Mouse (Mus musculus) liver, embryonic 11.5 days (tissue): ENCODE measurements around the gene Mcam. TPM values are rescaled to one million over a fixed set of nuclear protein-coding genes. Genes with fewer than 3 reads are reported as not detected.

Experiments
- ATAC-seq: fragments of 200-750 bp; cut with Nextera tagmentation; replicated peaks from 2 replicates; pipeline ENCODE4 v1.8.0; 2017; ENCODE audit warnings: moderate number of reproducible peaks, mild to moderate bottlenecking, moderate TSS enrichment, moderate library complexity; ENCODE audit not compliant: low FRiP score
- DNase-seq: peaks from one replicate; pipeline ENCODE4 v3.0.0-alpha.2; 2017; ENCODE audit warnings: low spot score
- H3K27ac ChIP-seq: fragments of 300-500 bp; sonication (generic); 2 replicates; pipeline ENCODE4 v1.5.1; 2014; ENCODE audit warnings: mild to moderate bottlenecking, low read depth, low read length, control low read depth
- H3K27me3 ChIP-seq: fragments of 300-500 bp; sonication (generic); replicated peaks from 2 replicates; pipeline ENCODE4 v1.6.1; 2014; ENCODE audit warnings: low read length, mixed read lengths; ENCODE audit not compliant: control insufficient read depth, insufficient read depth
- H3K36me3 ChIP-seq: fragments of 300-500 bp; sonication (generic); 2 replicates; pipeline ENCODE4 v1.6.1; 2014; ENCODE audit warnings: mild to moderate bottlenecking, low read length, moderate library complexity, mixed read lengths; ENCODE audit not compliant: control insufficient read depth, insufficient read depth
- H3K4me1 ChIP-seq: fragments of 300-500 bp; sonication (generic); replicated peaks from 2 replicates; pipeline ENCODE4 v1.6.1; 2014; ENCODE audit warnings: low read length, mixed read lengths; ENCODE audit not compliant: control insufficient read depth, insufficient read depth
- H3K4me2 ChIP-seq: fragments of 300-500 bp; sonication (generic); 2 replicates; pipeline ENCODE4 v1.6.1; 2014; ENCODE audit warnings: mild to moderate bottlenecking, control low read depth, moderate library complexity
- H3K4me3 ChIP-seq: fragments of 300-500 bp; sonication (generic); 2 replicates; pipeline ENCODE4 v1.5.1; 2014; ENCODE audit warnings: low read depth, low read length, control low read depth
- H3K9ac ChIP-seq: fragments of 300-500 bp; sonication (generic); 2 replicates; pipeline ENCODE4 v1.6.1; 2014; ENCODE audit warnings: low read depth, low read length, control low read depth
- H3K9me3 ChIP-seq: fragments of 300-500 bp; sonication (generic); 2 replicates; pipeline ENCODE4 v1.6.1; 2016; ENCODE audit warnings: low read length, inconsistent platforms, mixed read lengths; ENCODE audit not compliant: control insufficient read depth
- WGBS: fragments of 180-500 bp; shearing (Covaris S2); extraction: QIAGEN DNeasy Blood & Tissue Kit; methylation state at CpG from one replicate; pipeline ENCODE4 v1.1.7; 2014; 5-methylcytosine and 5-hydroxymethylcytosine counted together
- polyA plus RNA-seq: library from polyadenylated mRNA; unstranded; fragments of >200 nt; fragmentation: Nextera tagmentation; extraction: Ambion mirVana; gene quantifications from 2 replicates; pipeline ENCODE4 v1.2.1, GENCODE M21; 2014

The Mcam gene
- polyA plus RNA-seq, 1 experiment from 2014 or later: 13.0 TPM

DNA sequence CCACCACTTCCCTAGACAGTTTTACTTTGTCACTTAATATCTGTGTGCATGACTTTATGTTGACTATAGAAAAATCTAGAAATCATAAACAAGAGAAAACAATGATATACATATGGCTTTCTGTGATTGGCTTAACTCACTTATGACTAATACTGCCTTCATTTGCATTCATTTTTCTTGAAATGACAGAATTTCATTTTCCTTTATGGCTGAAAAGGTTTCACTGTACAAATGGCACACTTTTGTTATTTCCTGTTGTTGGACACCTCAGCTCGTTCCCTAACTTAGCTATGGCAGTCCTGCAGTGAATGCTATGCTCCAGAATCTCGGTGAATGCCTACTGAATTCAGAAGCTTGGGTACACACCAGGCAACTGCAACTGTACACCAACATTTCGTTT, 58.0 kb downstream of the Mcam start:
- no peak overlapping the region for H3K9ac ChIP-seq
- no peaks in the 10 kb centered on the region for H3K36me3 ChIP-seq
- WGBS: 79% methylated on average over 3 of the region's 3 CpGs
- ATAC-seq (no peak), DNase-seq (no peak)
- peaks cover 10% of the 10 kb centered on the region for H3K4me1 ChIP-seq
- no peak overlapping the region for H3K27ac ChIP-seq
- H3K27me3 ChIP-seq: no peaks in the 10 kb centered on the region
- H3K4me2 ChIP-seq: no peak overlapping the region
- H3K4me3 ChIP-seq: no peak overlapping the region
- no peaks in the 10 kb centered on the region for H3K9me3 ChIP-seq

Other genes with a start within 250 kb of the Mcam start
- 0.18 TPM in 1 of 2 replicates, not detected in the other for gene Thy1, start 91.1 kb upstream of the Mcam start, polyA plus RNA-seq
- 4.4 and 7.7 TPM in 2 replicates for gene Usp2, start 67.4 kb upstream of the Mcam start, polyA plus RNA-seq
- gene Mfrp, start 32.7 kb upstream of the Mcam start, polyA plus RNA-seq: 0.14 TPM in 1 of 2 replicates, not detected in the other
- gene C1qtnf5, start 27.2 kb upstream of the Mcam start, polyA plus RNA-seq: 0.13 and 0.26 TPM in 2 replicates
- not detected in 2 replicates for gene Gm49380, start 21.0 kb upstream of the Mcam start, polyA plus RNA-seq
- gene Rnf26, start 21.0 kb upstream of the Mcam start, polyA plus RNA-seq: 61.1 and 62.3 TPM in 2 replicates
- 12.0 and 12.7 TPM in 2 replicates for gene Cbl, start 99.6 kb downstream of the Mcam start, polyA plus RNA-seq
- gene Ccdc153, start 106.2 kb downstream of the Mcam start, polyA plus RNA-seq: not detected in 2 replicates
- gene Pdzd3, start 117.0 kb downstream of the Mcam start, polyA plus RNA-seq: 0.10 TPM in 1 of 2 replicates, not detected in the other
- 4.3 and 4.9 TPM in 2 replicates for gene Nlrx1, start 134.1 kb downstream of the Mcam start, polyA plus RNA-seq
- gene Abcg4, start 154.1 kb downstream of the Mcam start, polyA plus RNA-seq: 11.6 and 13.8 TPM in 2 replicates
- 19.3 and 20.2 TPM in 2 replicates for gene Hinfp, start 171.2 kb downstream of the Mcam start, polyA plus RNA-seq
- gene C2cd2l, start 185.8 kb downstream of the Mcam start, polyA plus RNA-seq: 8.9 and 9.3 TPM in 2 replicates
- 39.5 and 41.9 TPM in 2 replicates for gene Dpagt1, start 191.6 kb downstream of the Mcam start, polyA plus RNA-seq
- gene H2afx, start 200.2 kb downstream of the Mcam start, polyA plus RNA-seq: 250 TPM in 2 replicates
- 879 and 949 TPM in 2 replicates for gene Hmbs, start 209.8 kb downstream of the Mcam start, polyA plus RNA-seq
- gene Vps11, start 227.2 kb downstream of the Mcam start, polyA plus RNA-seq: 25.2 and 26.1 TPM in 2 replicates
- gene Hyou1, start 245.0 kb downstream of the Mcam start, polyA plus RNA-seq: 37.1 and 37.7 TPM in 2 replicates